Mouse (Mus musculus) neural tube, embryonic 12.5 days (tissue): ENCODE data around the gene Stambpl1. TPM values are rescaled to one million over a fixed set of nuclear protein-coding genes. Genes with fewer than 3 reads are reported as not detected.
A peak's percentile ranks its signal among the peaks of the same experiment; 100 is the strongest.

Experiments used
- ATAC-seq: fragments of 200-750 bp; cut with Nextera tagmentation; 2 replicates; pipeline ENCODE4 v1.8.0; 2017; ENCODE audit warnings: low read depth, mild to moderate bottlenecking, moderate TSS enrichment, moderate library complexity; ENCODE audit not compliant: low FRiP score
- H3K27ac ChIP-seq: fragments of 300-500 bp; sonication (generic); 2 replicates; pipeline ENCODE4 v1.5.1; 2016
- H3K27me3 ChIP-seq: fragments of 300-500 bp; sonication (generic); replicated peaks from 2 replicates; pipeline ENCODE4 v1.6.1; 2016; ENCODE audit warnings: mild to moderate bottlenecking
- H3K36me3 ChIP-seq: fragments of 300-500 bp; sonication (generic); 2 replicates; pipeline ENCODE4 v1.6.1; 2016; ENCODE audit warnings: mild to moderate bottlenecking
- H3K4me1 ChIP-seq: fragments of 300-500 bp; sonication (generic); 2 replicates; pipeline ENCODE4 v1.6.1; 2016
- H3K4me2 ChIP-seq: fragments of 300-500 bp; sonication (generic); replicated peaks from 2 replicates; pipeline ENCODE4 v1.6.1; 2016; ENCODE audit warnings: mild to moderate bottlenecking
- H3K4me3 ChIP-seq: fragments of 300-500 bp; sonication (generic); 2 replicates; pipeline ENCODE4 v1.5.1; 2016
- H3K9ac ChIP-seq: fragments of 300-500 bp; sonication (generic); 2 replicates; pipeline ENCODE4 v1.6.1; 2016; ENCODE audit warnings: mild to moderate bottlenecking
- H3K9me3 ChIP-seq: fragments of 300-500 bp; sonication (generic); 2 replicates; pipeline ENCODE4 v1.6.1; 2016; ENCODE audit warnings: mild to moderate bottlenecking
- WGBS: fragments of 180-500 bp; shearing (Covaris S2); methylation state at CpG from one replicate; pipeline ENCODE4 v1.1.7; 2016; 5-methylcytosine and 5-hydroxymethylcytosine counted together
- polyA plus RNA-seq: library from polyadenylated mRNA; unstranded; fragments of >200 nt; fragmentation: Nextera tagmentation; extraction: Ambion mirVana; gene quantifications from 2 replicates; pipeline ENCODE4 v1.2.1, GENCODE M21; 2016

Gene Stambpl1
- 5.8 and 6.8 TPM in 2 replicates for polyA plus RNA-seq

GRCm38 (mm10) chr19:34192008-34192963 lies at the start of gene Stambpl1:
Gene Stambpl1, plus strand, starts transcription at chr19:34192229.
- Histone ChIP-seq H3K4me2 (peak within 1 kb of the TSS; percentile 97), H3K27ac (no peak within 1 kb of the TSS), H3K4me1 (no peaks in the 10 kb centered on the region), H3K36me3 (no peaks in the 10 kb centered on the region), H3K9me3 (no peaks in the 10 kb centered on the region), H3K4me3 (peak within 1 kb of the TSS; percentile 67), H3K9ac (peak within 1 kb of the TSS; percentile 57), H3K27me3 (no peaks in the 10 kb centered on the region)
- peak; percentile 85 for ATAC-seq
- WGBS = under 1% methylated on average over 62 of the region's 62 CpGs

- Histone ChIP-seq H3K36me3 (no peaks in the 10 kb centered on the region), H3K27me3 (no peaks in the 10 kb centered on the region), H3K9me3 (no peaks in the 10 kb centered on the region), H3K9ac (no peak overlapping the region), H3K27ac (no peak overlapping the region), H3K4me3 (no peak overlapping the region), H3K4me1 (no peaks in the 10 kb centered on the region), H3K4me2 (no peak overlapping the region)
- 86% methylated on average over 4 of the region's 4 CpGs for WGBS
- ATAC-seq = no peak
Measured at GRCm38 (mm10) chr19:34148421-34148820, 43.6 kb upstream of the Stambpl1 start.

GRCm38 (mm10) chr19:34151909-34152308 lies 40.1 kb upstream of the Stambpl1 start:
- Histone ChIP-seq H3K36me3 (no peaks in the 10 kb centered on the region), H3K9ac (no peak overlapping the region), H3K27ac (no peak overlapping the region), H3K4me1 (no peaks in the 10 kb centered on the region), H3K9me3 (no peaks in the 10 kb centered on the region), H3K4me2 (no peak overlapping the region), H3K4me3 (no peak overlapping the region), H3K27me3 (no peaks in the 10 kb centered on the region)
- 81% methylated on average over 1 of the region's 1 CpGs for WGBS
- no peak for ATAC-seq

GRCm38 (mm10) chr19:34153263-34154144 lies 38.5 kb upstream of the Stambpl1 start:
- H3K27ac ChIP-seq = no peak overlapping the region
- no peak for ATAC-seq
- H3K36me3 ChIP-seq = no peaks in the 10 kb centered on the region
- no peak overlapping the region for H3K9ac ChIP-seq
- H3K4me1 ChIP-seq = no peaks in the 10 kb centered on the region
- no peaks in the 10 kb centered on the region for H3K9me3 ChIP-seq
- H3K4me2 ChIP-seq = no peak overlapping the region
- 90% methylated on average over 6 of the region's 6 CpGs for WGBS
- H3K27me3 ChIP-seq = no peaks in the 10 kb centered on the region
- H3K4me3 ChIP-seq = no peak overlapping the region

GRCm38 (mm10) chr19:34162693-34163092 lies 29.3 kb upstream of the Stambpl1 start:
- Histone ChIP-seq H3K36me3 (no peaks in the 10 kb centered on the region), H3K4me2 (no peak overlapping the region), H3K27ac (no peak overlapping the region), H3K9me3 (no peaks in the 10 kb centered on the region), H3K4me1 (no peaks in the 10 kb centered on the region), H3K4me3 (no peak overlapping the region), H3K27me3 (no peaks in the 10 kb centered on the region), H3K9ac (no peak overlapping the region)
- no peak for ATAC-seq
- WGBS = 92% methylated on average over 5 of the region's 5 CpGs

- 81% methylated on average over 5 of the region's 5 CpGs for WGBS
- no peaks in the 10 kb centered on the region for H3K4me1 ChIP-seq
- no peak for ATAC-seq
- H3K4me2 ChIP-seq = no peak within 1 kb of the TSS
- no peaks in the 10 kb centered on the region for H3K36me3 ChIP-seq
- H3K27me3 ChIP-seq = no peaks in the 10 kb centered on the region
- no peak within 1 kb of the TSS for H3K9ac ChIP-seq
- H3K27ac ChIP-seq = no peak within 1 kb of the TSS
- no peaks in the 10 kb centered on the region for H3K9me3 ChIP-seq
- H3K4me3 ChIP-seq = no peak within 1 kb of the TSS
Measured at GRCm38 (mm10) chr19:34165891-34166290, 26.1 kb upstream of the Stambpl1 start, which contains the start of gene Ankrd22. Gene Ankrd22, minus strand, starts transcription at chr19:34166053.

- Histone ChIP-seq H3K4me2 (no peak overlapping the region), H3K9me3 (no peaks in the 10 kb centered on the region), H3K4me3 (no peak overlapping the region), H3K27me3 (no peaks in the 10 kb centered on the region), H3K27ac (no peak overlapping the region), H3K4me1 (no peaks in the 10 kb centered on the region), H3K9ac (no peak overlapping the region), H3K36me3 (no peaks in the 10 kb centered on the region)
- 79% methylated on average over 4 of the region's 4 CpGs for WGBS
- no peak for ATAC-seq
Measured at GRCm38 (mm10) chr19:34166386-34166785, 25.6 kb upstream of the Stambpl1 start.

GRCm38 (mm10) chr19:34167896-34168661 lies 23.9 kb upstream of the Stambpl1 start:
- ATAC-seq = no peak
- H3K4me3 ChIP-seq = no peak overlapping the region
- no peaks in the 10 kb centered on the region for H3K36me3 ChIP-seq
- H3K27ac ChIP-seq = no peak overlapping the region
- 41% methylated on average over 7 of the region's 7 CpGs for WGBS
- H3K4me2 ChIP-seq = no peak overlapping the region
- no peaks in the 10 kb centered on the region for H3K9me3 ChIP-seq
- no peak overlapping the region for H3K9ac ChIP-seq
- H3K27me3 ChIP-seq = no peaks in the 10 kb centered on the region
- no peaks in the 10 kb centered on the region for H3K4me1 ChIP-seq

GRCm38 (mm10) chr19:34169121-34169520 lies 22.9 kb upstream of the Stambpl1 start:
- H3K27me3 ChIP-seq = no peaks in the 10 kb centered on the region
- H3K4me1 ChIP-seq = no peaks in the 10 kb centered on the region
- H3K27ac ChIP-seq = no peak overlapping the region
- no peak overlapping the region for H3K9ac ChIP-seq
- no peak overlapping the region for H3K4me3 ChIP-seq
- H3K9me3 ChIP-seq = no peaks in the 10 kb centered on the region
- ATAC-seq = no peak
- no peak overlapping the region for H3K4me2 ChIP-seq
- no peaks in the 10 kb centered on the region for H3K36me3 ChIP-seq

GRCm38 (mm10) chr19:34171167-34171566 lies 20.9 kb upstream of the Stambpl1 start:
- no peak overlapping the region for H3K27ac ChIP-seq
- no peak overlapping the region for H3K4me2 ChIP-seq
- no peak overlapping the region for H3K9ac ChIP-seq
- WGBS = 73% methylated on average over 3 of the region's 3 CpGs
- H3K27me3 ChIP-seq = no peaks in the 10 kb centered on the region
- no peak overlapping the region for H3K4me3 ChIP-seq
- H3K9me3 ChIP-seq = no peaks in the 10 kb centered on the region
- no peaks in the 10 kb centered on the region for H3K36me3 ChIP-seq
- no peak for ATAC-seq
- no peaks in the 10 kb centered on the region for H3K4me1 ChIP-seq

- 91% methylated on average over 3 of the region's 3 CpGs for WGBS
- Histone ChIP-seq H3K9me3 (no peaks in the 10 kb centered on the region), H3K4me3 (no peak overlapping the region), H3K27ac (no peak overlapping the region), H3K27me3 (no peaks in the 10 kb centered on the region), H3K36me3 (no peaks in the 10 kb centered on the region), H3K4me1 (no peaks in the 10 kb centered on the region), H3K4me2 (no peak overlapping the region), H3K9ac (no peak overlapping the region)
- no peak for ATAC-seq
Measured at GRCm38 (mm10) chr19:34174004-34174403, 18.0 kb upstream of the Stambpl1 start.
